Mouse (Mus musculus) neutrophil, adult 59 days (primary cell): Measurements from ENCODE around the gene Ceacam13. TPM values are rescaled to one million over a fixed set of nuclear protein-coding genes. Genes with fewer than 3 reads are reported as not detected.

Experiments
- total RNA-seq, 2 experiments: library from RNA; stranded (reverse); gene quantifications; 1 replicate in 1 of 2; 2 replicates in 1 of 2; pipeline ENCODE4 v1.2.4; 2023

Gene Ceacam13
- not detected for total RNA-seq

GRCm38 (mm10) chr7:18009589-18009988 lies at the start of gene Ceacam13:
Ceacam13 (plus strand) TSS chr7:18009889.

GRCm38 (mm10) chr7:17971824-17972223 lies 37.9 kb upstream of the Ceacam13 start, which contains the start of gene Ceacam11:
Ceacam11 (plus strand) TSS chr7:17972124.

GRCm38 (mm10) chr7:18065629-18066028 lies 55.9 kb downstream of the Ceacam13 start, which contains the start of gene Ceacam12:
Ceacam12 (plus strand) TSS chr7:18065929.

Other genes with a start within 250 kb of the Ceacam13 start
- not detected for gene Ceacam14, start 197.3 kb upstream of the Ceacam13 start, total RNA-seq
- gene Gm5155, start 138.1 kb upstream of the Ceacam13 start, total RNA-seq = not detected
- gene Ceacam11, start 37.8 kb upstream of the Ceacam13 start, total RNA-seq = not detected
- gene Ceacam12, start 56.0 kb downstream of the Ceacam13 start, total RNA-seq = not detected
- gene Igfl3, start 166.6 kb downstream of the Ceacam13 start, total RNA-seq = not detected
- not detected for gene Mill1, start 235.5 kb downstream of the Ceacam13 start, total RNA-seq